Comparison of ENCODE assay signal across 12 mouse cellular contexts in genomic region chr1:82385827-82386230, GRCm38 (mm10).
DNase-seq lines count a peak whose midpoint lies in the region; ATAC-seq and TF ChIP-seq lines count a peak whose summit lies in the region.
"Had no signal": no experiment of that assay in that cellular context is flagged by ENCODE, and none has a peak within 500 bp of the region (broad histone marks: within the 10 kb centered on the region; RNA-seq: fewer than 3 reads in every experiment).

No protein-coding gene starts in this region.

- no peak; the same call in 1 of the 2 replicates for ATAC-seq in lung, embryonic 14.5 days (ENCODE audit: insufficient read depth)
- ATAC-seq in forebrain, embryonic 14.5 days, result peak; percentile 75
- no peak for ATAC-seq in CD4-positive, CD25-positive, alpha-beta regulatory T cell, adult 4 months
- ATAC-seq: intestine, embryonic 15.5 days had no signal

- WGBS in lung, embryonic 14.5 days, result 40% methylated on average over 4 of the region's 4 CpGs
- 13% methylated on average over 4 of the region's 4 CpGs for WGBS in forebrain, embryonic 14.5 days
- 51% methylated on average over 4 of the region's 4 CpGs for WGBS in limb, embryonic 10.5 days

- peaks cover 8% of the 10 kb centered on the region for H3K4me1 ChIP-seq in lung, embryonic 14.5 days (ENCODE audit: insufficient read depth)
- peaks cover 17% of the 10 kb centered on the region for H3K4me1 ChIP-seq in forebrain, embryonic 14.5 days (ENCODE audit: control insufficient read depth, insufficient read depth, low read length)
- peaks cover 10% of the 10 kb centered on the region for H3K4me1 ChIP-seq in limb, embryonic 10.5 days

- DNase-seq in lung, embryonic 14.5 days, result no peak
- no peak for DNase-seq in lung, postnatal 10 days
- peak; percentile 77 for DNase-seq in forebrain, embryonic 14.5 days (ENCODE audit: low spot score)
- DNase-seq in limb, embryonic 10.5 days (ENCODE audit: low spot score), result peak; percentile 22
- peak; percentile 23 for DNase-seq in retina, postnatal 1 day
- DNase-seq in adrenal gland, adult 18-20 months (ENCODE audit: low spot score in 2 of 2), result no peak
- DNase-seq: gastrocnemius, postnatal 14 days; spleen, adult 18-20 months; thymus, postnatal 25 days had no signal

- H3K4me2 ChIP-seq in lung, embryonic 14.5 days, result no peak overlapping the region
- 0 out of 2 replicates have a peak overlapping the region, but pooled peaks have one; percentile 2 for H3K4me2 ChIP-seq in forebrain, embryonic 14.5 days (ENCODE audit: low read length)
- H3K4me2 ChIP-seq: intestine, embryonic 15.5 days had no signal

- no peaks in the 10 kb centered on the region for H3K9me3 ChIP-seq in lung, embryonic 14.5 days (ENCODE audit: low read depth, low read length)
- no peaks in the 10 kb centered on the region for H3K9me3 ChIP-seq in forebrain, embryonic 14.5 days (replicated peaks; ENCODE audit: control insufficient read depth, low read length)
- H3K9me3 ChIP-seq in limb, embryonic 10.5 days (replicated peaks), result no peaks in the 10 kb centered on the region
- H3K9me3 ChIP-seq: intestine, embryonic 15.5 days had no signal

- H3K27me3 ChIP-seq in lung, embryonic 14.5 days (ENCODE audit: insufficient read depth, low read length), result no peaks in the 10 kb centered on the region
- H3K27me3 ChIP-seq in forebrain, embryonic 14.5 days (replicated peaks; ENCODE audit: control insufficient read depth, insufficient read depth, low read length), result no peaks in the 10 kb centered on the region
- H3K27me3 ChIP-seq in limb, embryonic 10.5 days (ENCODE audit: low read depth, poor library complexity, severe bottlenecking), result no peaks in the 10 kb centered on the region
- H3K27me3 ChIP-seq: intestine, embryonic 15.5 days had no signal

- no peak overlapping the region for H3K9ac ChIP-seq in lung, embryonic 14.5 days
- no peak overlapping the region for H3K9ac ChIP-seq in forebrain, embryonic 14.5 days (ENCODE audit: low read length)
- H3K9ac ChIP-seq: intestine, embryonic 15.5 days; liver, embryonic 14.5 days had no signal

- no peak overlapping the region for H3K4me3 ChIP-seq in lung, embryonic 14.5 days (ENCODE audit: low read depth, low read length)
- H3K4me3 ChIP-seq in forebrain, embryonic 14.5 days (ENCODE audit: low read depth, low read length), result no peak overlapping the region
- no peak overlapping the region for H3K4me3 ChIP-seq in limb, embryonic 10.5 days
- H3K4me3 ChIP-seq: intestine, embryonic 15.5 days had no signal

- peak overlapping the region; percentile 70; the same call in 1 of the 2 replicates for H3K27ac ChIP-seq in lung, embryonic 14.5 days (ENCODE audit: low read depth)
- H3K27ac ChIP-seq in forebrain, embryonic 14.5 days (ENCODE audit: low read depth, low read length), result peak overlapping the region; percentile 65
- 0 out of 2 replicates have a peak overlapping the region, but pooled peaks have one; percentile 30 for H3K27ac ChIP-seq in limb, embryonic 10.5 days
- H3K27ac ChIP-seq: intestine, embryonic 15.5 days; liver, embryonic 14.5 days had no signal

- no peaks in the 10 kb centered on the region; the same call in 1 of the 2 replicates for H3K36me3 ChIP-seq in lung, embryonic 14.5 days (ENCODE audit: insufficient read depth)
- no peaks in the 10 kb centered on the region for H3K36me3 ChIP-seq in forebrain, embryonic 14.5 days (ENCODE audit: control insufficient read depth, insufficient read depth, low read length)
- H3K36me3 ChIP-seq in limb, embryonic 10.5 days, result no peaks in the 10 kb centered on the region
- H3K36me3 ChIP-seq: intestine, embryonic 15.5 days had no signal

- no peak for TF ChIP-seq CTCF in lung, embryonic 14.5 days (IDR thresholded peaks at IDR 0.05; ENCODE audit: low read depth)

Comparison
In these comparisons a context has a peak if more than half of its experiments do, and no peak if none do; other contexts are left out.
1. DNase-seq: peak in forebrain, embryonic 14.5 days (single experiment), limb, embryonic 10.5 days (single experiment) and retina, postnatal 1 day (single experiment); none in lung, embryonic 14.5 days (single experiment), lung, postnatal 10 days (single experiment) and adrenal gland, adult 18-20 months (0 of 2).
2. Peak in every context shown above with its lines, with median percentiles within 50 percentile points of each other: H3K27ac ChIP-seq.